Mouse (Mus musculus) CH12.LX (cell line): ENCODE data around the gene Vdac1. TPM values are rescaled to one million over a fixed set of nuclear protein-coding genes. Genes with fewer than 3 reads are reported as not detected.

Source experiments
- DNase-seq: peaks from one replicate; pipeline ENCODE4 v3.0.0-alpha.2; 2013; ENCODE audit errors: extremely low read depth
- H3K27ac ChIP-seq: 2 replicates; pipeline ENCODE4 v1.5.1; 2012; ENCODE audit warnings: low read depth, mild to moderate bottlenecking, control low read depth, moderate library complexity; ENCODE audit not compliant: insufficient read depth
- H3K27me3 ChIP-seq: replicated peaks from 2 replicates; pipeline ENCODE3; 2012; ENCODE audit warnings: inconsistent platforms
- H3K36me3 ChIP-seq, 2 experiments: replicated peaks in 1 of 2; 2 replicates each; pipeline versions ENCODE3 to v1.6.1; 2012; ENCODE audit warnings: inconsistent platforms in 1 of 2, low read length in 1 of 2, mild to moderate bottlenecking in 1 of 2, mixed read lengths in 1 of 2, moderate library complexity in 1 of 2; ENCODE audit not compliant: control insufficient read depth in 1 of 2, insufficient read depth in 1 of 2
- H3K4me1 ChIP-seq, 2 experiments: 2 replicates each; pipeline ENCODE4 v1.6.1; 2012; ENCODE audit warnings: inconsistent platforms in 1 of 2, moderate library complexity in 1 of 2; ENCODE audit not compliant: insufficient read depth in 2 of 2, control insufficient read depth in 1 of 2
- H3K4me2 ChIP-seq: 2 replicates; pipeline ENCODE4 v1.6.1; 2012; ENCODE audit warnings: low read depth, mild to moderate bottlenecking, control low read depth; ENCODE audit not compliant: poor library complexity, insufficient read depth, severe bottlenecking
- H3K4me3 ChIP-seq, 3 experiments: fragments of 150-350 bp in 1 of 3; sonication (generic) in 1 of 3; replicated peaks in 1 of 3; 2 replicates each; pipeline versions ENCODE3 to v1.5.1; 2011 to 2012; ENCODE audit warnings: low read depth in 2 of 3, low read length in 2 of 3, mild to moderate bottlenecking in 2 of 3, moderate library complexity in 2 of 3, control low read depth in 1 of 3, improper control_type of control experiment in 1 of 3, inconsistent platforms in 1 of 3, mixed read lengths in 1 of 3; ENCODE audit not compliant: poor library complexity in 1 of 3
- H3K79me2 ChIP-seq: replicated peaks from 2 replicates; pipeline ENCODE4 v1.6.1; 2012; ENCODE audit warnings: mild to moderate bottlenecking, moderate library complexity; ENCODE audit not compliant: control insufficient read depth, poor library complexity, insufficient read depth, severe bottlenecking; ENCODE audit errors: extremely low read depth
- H3K9ac ChIP-seq: 2 replicates; pipeline ENCODE4 v1.6.1; 2012; ENCODE audit warnings: low read depth, mild to moderate bottlenecking, control low read depth, moderate library complexity; ENCODE audit not compliant: insufficient read depth
- H3K9me3 ChIP-seq: replicated peaks from 2 replicates; pipeline ENCODE3; 2012; ENCODE audit warnings: low read length, inconsistent platforms, mixed read lengths
- CHD1 ChIP-seq: IDR thresholded peaks from 2 replicates; pipeline ENCODE4 v1.6.1; 2012; ENCODE audit warnings: low read depth, low read length, improper control_type of control experiment, inconsistent platforms
- E2F4 ChIP-seq: IDR thresholded peaks from 2 replicates; pipeline ENCODE4 v1.6.1; 2011; ENCODE audit warnings: low read depth, low read length, improper control_type of control experiment; ENCODE audit not compliant: insufficient replicate concordance
- EP300 ChIP-seq: IDR thresholded peaks from 2 replicates; pipeline ENCODE4 v1.6.1; 2011; ENCODE audit warnings: low read length, improper control_type of control experiment
- GABPA ChIP-seq: IDR thresholded peaks from 2 replicates; pipeline ENCODE4 v1.6.1; 2012; ENCODE audit warnings: low read depth, low read length, improper control_type of control experiment, inconsistent platforms; ENCODE audit not compliant: insufficient replicate concordance
- IRF4 ChIP-seq: IDR thresholded peaks from 2 replicates; pipeline ENCODE4 v1.6.1; 2014; ENCODE audit warnings: low read depth, mild to moderate bottlenecking, inconsistent platforms, low read length, improper control_type of control experiment
- KAT2A ChIP-seq: IDR thresholded peaks from 2 replicates; pipeline ENCODE4 v1.6.1; 2012; ENCODE audit warnings: low read length, improper control_type of control experiment, inconsistent platforms; ENCODE audit not compliant: insufficient replicate concordance
- MAFK ChIP-seq: IDR thresholded peaks from 2 replicates; pipeline ENCODE4 v1.6.1; 2011; ENCODE audit warnings: low read length, improper control_type of control experiment; ENCODE audit not compliant: insufficient replicate concordance
- MAX ChIP-seq: IDR thresholded peaks from 2 replicates; pipeline ENCODE4 v1.6.1; 2011; ENCODE audit warnings: low read length, improper control_type of control experiment
- MAZ ChIP-seq: IDR thresholded peaks from 2 replicates; pipeline ENCODE4 v1.6.1; 2012; ENCODE audit warnings: low read depth, mild to moderate bottlenecking, inconsistent platforms, low read length, improper control_type of control experiment, moderate library complexity
- MXI1 ChIP-seq: IDR thresholded peaks from 2 replicates; pipeline ENCODE4 v1.6.1; 2011; ENCODE audit warnings: mild to moderate bottlenecking, low read depth, low read length, improper control_type of control experiment
- NELFE ChIP-seq: IDR thresholded peaks from 2 replicates; pipeline ENCODE4 v1.6.1; 2011; ENCODE audit warnings: low read depth, low read length, improper control_type of control experiment
- POLR2A ChIP-seq: IDR thresholded peaks from 2 replicates; pipeline ENCODE4 v1.6.1; 2011; ENCODE audit warnings: low read depth, mild to moderate bottlenecking, improper control_type of control experiment, low read length
- POLR2AphosphoS2 ChIP-seq: IDR thresholded peaks from 2 replicates; pipeline ENCODE4 v1.6.1; 2011; ENCODE audit warnings: low read depth, low read length, improper control_type of control experiment
- SMC3 ChIP-seq: IDR thresholded peaks from 2 replicates; pipeline ENCODE4 v1.6.1; 2011; ENCODE audit warnings: low read depth, low read length, improper control_type of control experiment
- UBTF ChIP-seq: IDR thresholded peaks from 2 replicates; pipeline ENCODE4 v1.6.1; 2012; ENCODE audit warnings: low read depth, mild to moderate bottlenecking, inconsistent platforms, low read length, improper control_type of control experiment, moderate library complexity
- ZC3H11A ChIP-seq: IDR thresholded peaks from 2 replicates; pipeline ENCODE4 v1.6.1; 2012; ENCODE audit warnings: low read depth, mild to moderate bottlenecking, inconsistent platforms, low read length, improper control_type of control experiment
- dilution Hi-C: fragments of 300-500 bp; cut with MboI; formaldehyde crosslinking; loops from 2 replicates; pipeline ENCODE4 v1.14.3; 2020; ENCODE audit warnings: low sequenced_read_pairs; ENCODE audit not compliant: extremely low pct_unique_long_range_greater_than_20kb, extremely low pct_ligation_motif_present
- in situ Hi-C: fragments of 300-500 bp; cut with MboI; formaldehyde crosslinking; loops from 3 replicates; pipeline ENCODE4 v1.14.3; 2019; ENCODE audit warnings: low sequenced_read_pairs, low pct_ligation_motif_present, low pct_unique_long_range_greater_than_20kb, mixed read lengths
- polyA plus RNA-seq: library from polyadenylated mRNA; unstranded; fragments of >175 nt; gene quantifications from 2 replicates; pipeline ENCODE4 v1.2.1, GENCODE M21; 2012; ENCODE audit warnings: low read depth; ENCODE audit not compliant: insufficient read length
- total RNA-seq, 2 experiments: library from RNA; depleted of rRNA; stranded (reverse); fragments of 300-350 nt in 1 of 2; fragments of >200 nt in 1 of 2; gene quantifications; 2 replicates each; pipeline ENCODE4 v1.2.3; 2012 to 2014

Gene Vdac1
- total and polyA plus RNA-seq, 3 experiments = 204 to 315 (median 289) TPM

GRCm38 (mm10) chr11:52337651-52338295 lies 22.9 kb upstream of the Vdac1 start:
- TF ChIP-seq CHD1 = no peak
- no peak for TF ChIP-seq SMC3
- TF ChIP-seq KAT2A = no peak
- no peak for TF ChIP-seq MAFK
- no peak for TF ChIP-seq EP300
- no peak for TF ChIP-seq NELFE
- TF ChIP-seq E2F4 = no peak
- TF ChIP-seq, all 38 proteins: peak for 0
- Histone ChIP-seq H3K36me3 (no peaks in the 10 kb centered on the region), H3K79me2 (no peaks in the 10 kb centered on the region), H3K9ac (no peak overlapping the region), H3K27me3 (no peaks in the 10 kb centered on the region), H3K4me2 (no peak overlapping the region), H3K4me3 (no peak overlapping the region), H3K27ac (no peak overlapping the region), H3K4me1 (peaks cover 15 to 63% of the 10 kb centered on the region in 2 experiments), H3K9me3 (peaks cover 6% of the 10 kb centered on the region)
- dilution Hi-C loops (no loop called here), in situ Hi-C loops (no loop called here)
- no peak for DNase-seq

GRCm38 (mm10) chr11:52338351-52338750 lies 22.3 kb upstream of the Vdac1 start:
- Histone ChIP-seq H3K4me2 (no peak overlapping the region), H3K27me3 (no peaks in the 10 kb centered on the region), H3K36me3 (no peaks in the 10 kb centered on the region), H3K9ac (no peak overlapping the region), H3K27ac (no peak overlapping the region), H3K4me1 (peaks cover 15 to 63% of the 10 kb centered on the region in 2 experiments), H3K79me2 (no peaks in the 10 kb centered on the region), H3K9me3 (peaks cover 6% of the 10 kb centered on the region), H3K4me3 (no peak overlapping the region)
- no peak for TF ChIP-seq ZC3H11A
- no peak for TF ChIP-seq MAZ
- TF ChIP-seq UBTF = no peak
- no peak for TF ChIP-seq MAX
- TF ChIP-seq E2F4 = no peak
- no peak for TF ChIP-seq POLR2A
- no peak for TF ChIP-seq EP300
- TF ChIP-seq MAFK = no peak
- TF ChIP-seq POLR2AphosphoS2 = no peak
- TF ChIP-seq IRF4 = no peak
- no peak for TF ChIP-seq SMC3
- no peak for TF ChIP-seq GABPA
- TF ChIP-seq MXI1 = no peak
- TF ChIP-seq KAT2A = no peak
- no peak for DNase-seq
- in situ Hi-C loops = no loop called here
- dilution Hi-C loops = no loop called here
